Mouse (Mus musculus): ENCODE data around the gene Abcf1. TPM values are rescaled to one million over a fixed set of nuclear protein-coding genes. Genes with fewer than 3 reads are reported as not detected.

Gene Abcf1
- total RNA-seq, 2 experiments from 2014 or later = 74.4 to 165 TPM

DNA sequence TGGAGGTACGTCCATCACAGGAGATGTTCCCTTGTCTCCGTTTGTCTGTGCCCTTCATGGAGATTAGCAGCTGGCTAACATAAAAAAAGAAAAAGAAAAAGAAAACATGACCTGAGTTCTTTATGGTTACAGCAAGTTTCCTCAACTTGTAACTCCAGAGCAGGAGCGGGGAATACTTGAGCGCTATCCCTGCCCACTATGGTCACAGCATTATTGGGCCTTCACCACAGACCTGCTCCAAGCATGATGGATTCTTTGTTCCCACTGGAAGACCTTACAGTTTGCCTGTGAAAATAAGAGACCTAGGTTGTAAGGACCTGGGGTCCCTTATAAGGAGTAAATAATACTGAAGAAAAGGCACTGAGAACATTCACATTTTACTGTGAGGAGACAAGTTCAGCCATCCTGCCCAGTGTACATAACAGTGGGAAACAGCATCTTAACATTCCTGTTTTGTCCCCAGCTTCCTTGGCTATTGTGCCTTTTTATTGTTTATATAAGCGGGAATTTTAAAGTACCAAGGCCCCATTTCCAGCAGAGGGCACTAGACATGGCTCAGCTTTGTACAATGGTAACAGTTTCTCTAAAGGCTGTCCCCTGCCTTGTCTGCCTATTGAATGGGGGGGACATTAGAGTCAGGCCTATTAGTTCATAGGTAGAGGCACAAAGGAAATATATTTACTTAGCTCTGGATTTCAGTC, 48.5 kb downstream of the Abcf1 start:
- ATAC-seq (replicated peaks; ENCODE audit: poor library complexity, severe bottlenecking) = no peak

DNA sequence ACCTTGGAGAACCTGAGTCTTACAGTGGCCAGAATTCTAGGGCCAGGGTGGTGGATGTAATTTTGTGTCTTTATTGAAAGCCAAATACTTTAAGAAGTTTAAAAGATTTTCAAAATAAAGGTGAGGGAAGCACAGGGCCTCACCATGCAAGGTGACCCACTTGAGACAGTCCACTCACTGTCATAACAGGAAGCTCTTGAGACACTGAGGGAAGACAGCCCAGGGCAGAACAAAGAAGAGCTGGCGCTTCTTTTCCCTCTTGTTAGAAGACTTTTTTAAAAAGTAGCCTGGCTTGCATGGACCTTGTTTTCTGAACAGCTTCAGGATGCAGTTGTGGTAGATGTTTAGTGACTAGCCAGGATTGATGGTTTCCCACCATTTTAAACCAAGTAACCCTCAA, 49.2 kb downstream of the Abcf1 start:
- ATAC-seq (replicated peaks; ENCODE audit: poor library complexity, severe bottlenecking) = no peak

DNA sequence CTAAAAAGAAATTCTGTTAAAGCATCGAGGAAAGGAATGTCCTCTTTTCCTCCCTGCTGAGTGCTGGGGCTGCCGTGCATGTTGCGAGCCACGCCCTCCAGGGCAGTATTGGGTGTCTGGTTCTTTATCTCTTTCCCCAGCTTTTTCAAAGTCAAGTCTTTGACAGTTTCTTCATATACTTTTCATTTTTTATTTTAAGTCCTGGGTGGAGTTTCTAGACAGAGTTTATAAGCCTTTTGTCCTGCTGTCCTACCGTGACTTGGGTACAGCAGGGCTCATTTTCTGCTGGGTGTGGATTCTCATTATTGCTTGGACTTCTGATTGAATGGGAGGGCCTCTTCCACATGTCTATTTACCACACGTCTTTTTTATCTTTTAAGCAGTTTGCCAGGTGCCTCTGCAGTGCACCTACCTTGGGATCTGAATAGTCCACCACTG, 49.7 kb downstream of the Abcf1 start:
- no peak for ATAC-seq (replicated peaks; ENCODE audit: poor library complexity, severe bottlenecking)

DNA sequence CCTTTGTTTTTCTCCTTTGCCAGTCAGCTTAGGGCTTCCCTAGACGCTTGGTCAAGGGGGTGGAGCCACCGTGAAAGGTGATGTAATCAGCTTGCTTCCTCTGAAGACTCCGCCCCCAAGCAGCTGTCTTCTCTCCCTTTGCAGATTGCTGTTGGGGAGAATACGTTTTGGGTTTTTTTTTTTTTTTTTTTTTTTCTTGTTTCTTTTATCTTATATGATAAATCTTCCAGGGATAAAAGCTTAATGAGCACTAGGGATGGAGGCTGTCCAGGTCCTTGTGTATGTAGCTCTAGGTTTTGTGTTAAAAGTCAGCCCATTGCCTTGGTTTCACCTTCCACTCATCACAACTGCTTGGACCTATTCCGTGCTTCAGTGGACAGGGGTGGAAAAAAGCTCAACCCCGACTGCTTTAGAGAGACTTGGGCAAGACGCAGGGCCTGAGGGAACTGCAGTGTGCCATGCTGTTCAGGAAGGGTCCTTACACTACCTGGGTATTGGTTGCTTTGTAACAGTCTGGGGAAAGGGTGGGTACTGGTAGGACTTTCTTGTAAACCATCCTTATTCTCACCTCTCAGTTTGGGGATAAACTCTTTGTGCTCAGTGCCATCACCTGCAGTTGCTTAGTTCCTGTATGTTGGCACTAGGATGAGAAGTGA, 50.4 kb downstream of the Abcf1 start:
- peak; percentile 38 for ATAC-seq (replicated peaks; ENCODE audit: poor library complexity, severe bottlenecking)

DNA sequence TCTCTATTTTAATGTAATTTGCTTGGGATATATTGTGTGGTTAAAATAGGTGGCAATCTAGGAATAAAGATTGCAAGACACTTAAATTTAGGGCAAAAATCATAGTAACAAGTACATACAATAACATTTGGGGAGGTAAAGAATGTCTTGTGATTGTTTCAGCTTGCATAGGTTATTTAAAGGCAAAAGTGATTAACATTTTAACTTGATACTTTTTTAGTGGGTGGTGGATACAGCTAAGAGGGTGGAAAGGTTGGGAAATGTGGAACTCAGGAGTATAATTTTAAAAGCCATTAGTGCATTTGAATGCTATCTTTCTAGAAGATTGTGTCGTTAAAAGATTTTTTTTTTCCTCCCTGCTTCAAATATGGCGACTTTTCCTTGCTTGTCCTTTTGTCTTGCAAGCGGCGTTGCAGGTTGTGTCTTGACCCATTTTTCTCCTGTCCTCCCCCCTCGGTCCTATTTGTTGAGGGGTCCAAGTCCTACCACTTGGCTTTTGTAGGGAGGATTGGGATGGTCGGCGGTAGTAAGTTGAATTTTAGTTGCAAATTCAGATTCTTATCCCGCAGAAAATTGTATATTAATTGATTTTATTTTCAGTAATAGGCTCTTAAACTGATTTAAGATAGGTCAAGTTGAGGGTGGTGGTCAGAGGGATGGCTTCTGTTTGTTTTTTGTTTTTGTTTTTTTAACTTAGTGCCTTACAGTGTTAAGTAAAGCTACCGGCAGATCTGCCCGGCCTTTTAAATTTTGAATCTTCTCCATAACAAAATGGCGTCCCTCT, 51.1 kb downstream of the Abcf1 start:
- ATAC-seq (replicated peaks; ENCODE audit: poor library complexity, severe bottlenecking) = no peak

DNA sequence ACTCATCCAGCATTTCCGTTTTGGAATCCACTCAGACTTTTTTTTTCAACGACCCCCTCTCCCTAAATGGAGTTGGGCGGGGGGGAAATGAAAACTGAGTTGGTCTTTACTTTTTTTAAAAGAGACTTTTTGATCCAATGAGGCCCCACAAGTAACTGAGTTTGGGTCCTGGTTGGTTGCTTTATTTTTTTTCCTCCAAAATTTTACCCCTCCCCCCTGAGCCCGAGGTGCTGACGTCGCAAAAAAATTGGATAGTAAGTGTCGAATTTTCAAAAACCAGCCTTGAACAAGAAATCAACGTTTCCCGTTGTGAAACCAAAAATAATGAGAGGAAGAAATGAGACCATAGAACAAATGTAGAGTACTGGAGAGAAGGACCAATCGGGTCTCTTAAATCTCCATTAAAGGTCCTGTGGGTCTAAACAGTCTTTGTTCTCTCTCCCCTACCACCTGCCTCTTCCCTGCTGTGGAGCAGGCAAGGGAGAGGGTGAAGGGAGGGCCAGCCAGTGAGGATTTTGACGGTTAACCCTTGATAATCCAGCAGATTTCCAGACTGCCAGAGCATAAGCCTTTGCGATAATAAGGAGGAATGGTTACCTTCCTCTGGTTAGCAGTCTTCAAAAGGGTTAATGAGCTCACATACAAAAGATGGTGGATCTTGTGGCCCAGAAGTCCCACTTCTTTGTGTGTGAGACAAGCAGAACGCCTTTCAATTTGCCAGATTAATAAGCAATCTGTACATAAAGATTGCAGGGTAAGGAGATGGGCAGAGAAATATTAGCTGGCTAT, 51.9 kb downstream of the Abcf1 start:
- ATAC-seq (replicated peaks; ENCODE audit: poor library complexity, severe bottlenecking) = no peak

DNA sequence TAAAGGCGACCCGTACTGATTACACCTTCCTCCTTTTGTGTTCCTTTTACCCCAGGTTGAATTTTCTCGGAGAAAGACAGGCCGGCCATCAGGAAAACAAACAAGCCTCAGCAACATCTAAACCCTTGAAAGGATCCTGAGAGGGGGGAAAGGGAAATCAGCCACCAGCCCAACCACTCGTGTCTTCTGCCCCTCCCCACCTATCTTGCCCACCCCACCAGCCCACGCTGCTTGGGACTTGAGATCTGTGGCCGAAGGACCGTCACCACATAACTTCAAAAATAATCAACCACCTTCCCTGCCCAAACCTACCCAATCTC, 52.5 kb downstream of the Abcf1 start:
- ATAC-seq (replicated peaks; ENCODE audit: poor library complexity, severe bottlenecking) = peak; percentile 2; the same call in 1 of the 2 replicates

DNA sequence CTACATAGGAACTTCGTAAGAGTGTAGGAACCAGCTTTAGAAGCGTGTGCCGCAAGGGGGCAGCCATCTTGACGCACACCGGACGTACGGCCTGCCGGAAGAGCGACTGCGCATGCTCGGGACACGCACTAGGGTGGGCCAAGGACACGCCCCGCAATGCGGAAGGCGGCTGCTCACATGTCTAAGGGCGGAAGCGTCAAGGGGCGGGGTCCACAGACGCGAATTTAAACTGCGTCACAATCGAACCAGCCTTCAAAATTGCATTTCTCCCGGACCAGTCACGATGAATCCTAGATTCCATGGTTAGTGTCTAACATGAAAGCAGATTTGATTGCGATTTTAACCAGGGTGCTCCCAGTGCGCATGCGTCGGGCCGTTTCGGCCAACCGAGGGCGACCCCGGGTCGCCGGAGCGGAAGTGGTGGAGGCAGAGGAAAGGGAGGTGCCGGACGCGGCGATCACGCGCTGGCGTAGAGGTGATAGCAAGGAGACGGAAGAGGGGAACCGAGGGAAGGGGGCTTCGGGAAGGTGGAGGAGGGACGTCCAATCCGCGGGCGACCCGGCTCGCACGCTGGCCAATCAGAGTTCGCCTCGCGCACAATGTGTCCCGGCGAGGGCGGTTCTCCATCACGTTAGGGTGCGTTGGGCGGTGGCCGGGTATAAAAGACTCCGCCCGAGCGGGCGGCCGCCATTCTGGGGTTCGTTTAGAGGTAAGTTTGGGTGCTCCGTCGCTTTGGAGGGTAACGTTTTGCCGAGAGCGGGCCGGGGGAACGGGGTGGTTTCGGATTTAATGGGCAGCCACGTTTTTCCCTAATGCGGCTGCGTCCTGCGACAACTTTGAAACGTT, 53.0 kb downstream of the Abcf1 start, which contains the start of the genes Mrps18b and Ppp1r10:
TSS of gene Mrps18b (minus strand) at position 93 of the 846 bp plus-strand sequence.
TSS of gene Ppp1r10 (plus strand) at position 138 of the 846 bp plus-strand sequence.
- peak; percentile 80 for ATAC-seq (replicated peaks; ENCODE audit: poor library complexity, severe bottlenecking)

DNA sequence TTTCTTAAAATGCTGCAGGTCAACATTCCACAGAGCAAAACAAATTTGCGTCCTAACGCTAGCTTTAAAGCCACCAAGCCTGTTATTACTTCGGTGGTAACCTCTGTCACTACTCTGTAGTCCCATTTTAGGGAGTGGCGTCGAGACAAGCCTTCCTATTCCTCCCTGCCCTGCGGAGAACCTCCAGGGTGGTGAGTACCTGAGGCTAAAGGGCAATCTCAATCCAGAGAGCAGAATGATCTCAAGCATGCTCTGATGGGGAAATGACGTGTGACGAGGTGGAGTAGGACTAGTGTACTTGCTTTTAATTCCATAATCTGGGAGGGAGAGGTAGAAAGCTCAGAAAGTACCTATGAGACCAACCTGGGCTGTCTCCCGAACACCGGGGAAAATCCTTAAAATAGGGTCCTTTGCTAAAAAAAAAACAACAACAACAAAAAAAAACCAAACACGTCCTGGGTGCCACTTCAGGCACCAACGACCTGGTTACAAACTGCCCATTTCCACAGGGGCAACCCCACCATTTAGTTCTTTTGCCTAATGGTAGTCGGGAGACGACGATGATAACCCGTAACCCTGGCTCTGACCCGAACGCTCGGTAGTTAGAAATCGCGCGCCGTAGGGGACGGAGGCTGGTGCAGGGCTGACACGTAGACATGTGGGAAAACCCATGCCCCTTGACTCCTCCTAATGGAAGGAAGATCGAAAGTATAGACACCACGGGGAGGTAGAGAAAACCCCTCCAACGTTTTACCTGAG, 53.8 kb downstream of the Abcf1 start:
- no peak for ATAC-seq (replicated peaks; ENCODE audit: poor library complexity, severe bottlenecking)

DNA sequence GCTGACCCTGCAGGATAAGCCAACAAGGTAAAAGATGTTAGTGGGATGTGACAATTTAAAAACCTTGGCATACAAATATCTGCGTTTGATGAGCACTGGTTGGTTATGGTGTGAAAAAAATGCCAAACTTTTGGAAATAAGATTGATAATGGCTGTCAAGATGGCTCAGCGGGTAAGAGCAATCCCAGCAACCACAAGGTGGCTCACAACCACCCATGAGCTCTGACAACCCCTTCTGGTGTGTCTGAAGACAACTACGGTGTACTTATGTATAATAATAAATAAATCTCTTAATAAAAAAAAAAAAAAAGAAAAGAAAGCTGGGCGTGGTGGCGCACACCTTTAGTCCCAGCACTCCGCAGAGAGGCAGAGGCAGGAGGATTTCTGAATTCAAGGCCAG, 54.6 kb downstream of the Abcf1 start:
- no peak for ATAC-seq (replicated peaks; ENCODE audit: poor library complexity, severe bottlenecking)

DNA sequence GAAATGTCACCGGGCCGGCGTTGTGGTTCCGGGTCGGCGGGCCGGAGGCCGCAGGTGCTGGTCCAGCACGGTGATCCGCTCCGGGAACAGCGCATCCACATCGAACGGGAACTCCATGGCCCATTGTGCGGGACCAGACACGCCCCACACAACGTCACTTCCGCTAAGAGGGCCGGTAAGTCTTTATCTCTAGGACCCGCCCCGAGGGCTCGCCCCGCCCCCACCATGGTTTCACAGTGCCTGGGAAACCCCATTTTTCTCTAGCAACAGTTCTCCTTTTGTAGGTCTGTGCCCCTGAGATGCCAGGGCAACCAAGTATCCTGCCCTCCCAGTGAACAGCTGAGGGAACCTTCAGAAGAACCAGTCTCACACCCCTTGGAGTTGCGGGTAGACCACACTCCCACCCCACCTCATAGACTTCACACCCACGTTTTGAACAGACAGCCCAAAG, 59.6 kb downstream of the Abcf1 start, which contains the start of gene Atat1:
TSS of gene Atat1 (minus strand) at position 157 of the 451 bp plus-strand sequence.
- peak; percentile 93 for ATAC-seq (replicated peaks; ENCODE audit: poor library complexity, severe bottlenecking)

DNA sequence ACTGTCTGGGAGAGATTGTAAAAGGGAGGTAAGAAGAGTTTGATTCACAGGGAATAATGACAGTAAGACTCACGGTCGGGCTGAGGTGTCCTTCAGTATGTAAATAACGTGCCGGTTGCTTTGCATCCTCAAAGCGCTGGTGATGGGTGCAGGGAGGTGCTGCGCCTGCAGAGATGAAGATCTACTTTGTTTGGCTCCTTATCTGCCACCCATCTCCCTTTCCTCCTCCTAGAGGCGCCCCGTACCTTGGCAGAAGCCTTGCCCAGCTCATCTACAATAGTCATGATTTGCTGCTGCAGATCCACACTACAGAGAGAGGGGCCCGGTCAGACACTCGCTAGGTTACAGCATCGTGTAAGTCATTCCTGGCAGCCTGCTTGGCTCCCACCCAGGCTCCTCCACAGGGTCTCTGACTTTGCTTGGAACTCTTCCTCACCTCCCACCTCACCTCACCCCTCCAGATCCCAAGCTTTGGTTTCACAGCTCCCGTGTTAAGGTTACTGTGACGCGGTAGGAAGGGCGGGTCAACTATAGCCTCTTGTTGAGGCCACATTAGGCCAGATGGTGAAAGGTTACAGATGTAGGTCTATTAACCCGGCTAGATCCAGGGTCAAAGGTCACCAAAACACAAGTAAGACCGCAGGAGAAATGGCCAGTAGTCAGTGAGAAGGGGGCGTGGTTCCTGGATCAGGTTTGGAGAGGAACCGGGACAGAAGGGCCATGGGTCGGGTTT, 60.2 kb downstream of the Abcf1 start:
- ATAC-seq (replicated peaks; ENCODE audit: poor library complexity, severe bottlenecking) = peak; percentile 34

DNA sequence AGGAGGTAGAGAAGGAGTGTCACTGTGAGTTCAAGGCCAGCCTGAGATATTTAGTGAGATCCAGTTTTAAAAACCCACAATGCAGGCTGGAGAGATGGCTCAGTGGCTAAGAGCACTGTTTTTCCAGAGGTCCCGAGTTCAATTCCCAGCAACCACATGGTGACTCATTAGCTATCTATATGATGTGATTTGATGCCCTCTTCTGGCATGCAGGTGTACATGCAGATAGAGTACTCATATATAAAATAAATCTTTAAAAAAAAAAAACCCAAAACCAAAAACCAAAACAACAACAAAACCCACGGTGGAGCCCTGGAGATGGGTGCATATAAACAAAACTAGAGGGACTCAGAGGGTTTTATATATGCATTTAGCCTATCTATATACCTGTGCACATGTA, 62.0 kb downstream of the Abcf1 start:
- ATAC-seq (replicated peaks; ENCODE audit: poor library complexity, severe bottlenecking) = no peak

Other genes starting within 250 kb of the Abcf1 start
- 4.6 and 18.1 TPM in 2 replicates for gene Ier3, start 148.1 kb downstream of the Abcf1 start, total RNA-seq (2014; fragmentation: Nextera tagmentation)
- 44.3 and 53.7 TPM in 2 replicates for gene Ier3, start 148.1 kb downstream of the Abcf1 start, total RNA-seq (2017)
- gene Flot1, start 146.5 kb downstream of the Abcf1 start, total RNA-seq (2014; fragmentation: Nextera tagmentation) = 66.8 and 109 TPM in 2 replicates
- gene Flot1, start 146.5 kb downstream of the Abcf1 start, total RNA-seq (2017) = 58.3 and 63.6 TPM in 2 replicates
- gene Tubb5, start 131.5 kb downstream of the Abcf1 start, total RNA-seq (2014; fragmentation: Nextera tagmentation) = 640 and 699 TPM in 2 replicates
- 874 and 1,022 TPM in 2 replicates for gene Tubb5, start 131.5 kb downstream of the Abcf1 start, total RNA-seq (2017)
- gene Mdc1, start 128.2 kb downstream of the Abcf1 start, total RNA-seq (2014; fragmentation: Nextera tagmentation) = 103 and 159 TPM in 2 replicates
- gene Mdc1, start 128.2 kb downstream of the Abcf1 start, total RNA-seq (2017) = 23.7 and 28.6 TPM in 2 replicates
- 66.8 and 88.9 TPM in 2 replicates for gene Nrm, start 108.4 kb downstream of the Abcf1 start, total RNA-seq (2014; fragmentation: Nextera tagmentation)
- gene Nrm, start 108.4 kb downstream of the Abcf1 start, total RNA-seq (2017) = 41.5 and 46.0 TPM in 2 replicates
- gene Ppp1r18, start 104.2 kb downstream of the Abcf1 start, total RNA-seq (2014; fragmentation: Nextera tagmentation) = 56.9 and 60.9 TPM in 2 replicates
- 15.0 and 17.4 TPM in 2 replicates for gene Ppp1r18, start 104.2 kb downstream of the Abcf1 start, total RNA-seq (2017)
- gene Dhx16, start 89.9 kb downstream of the Abcf1 start, total RNA-seq (2014; fragmentation: Nextera tagmentation) = 79.2 and 111 TPM in 2 replicates
- gene Dhx16, start 89.9 kb downstream of the Abcf1 start, total RNA-seq (2017) = 44.3 and 57.8 TPM in 2 replicates
- gene 2310061I04Rik, start 72.3 kb downstream of the Abcf1 start, total RNA-seq (2014; fragmentation: Nextera tagmentation) = 97.8 and 112 TPM in 2 replicates
- 6.2 and 8.4 TPM in 2 replicates for gene 2310061I04Rik, start 72.3 kb downstream of the Abcf1 start, total RNA-seq (2017)
- gene Atat1, start 59.7 kb downstream of the Abcf1 start, total RNA-seq (2014; fragmentation: Nextera tagmentation) = 17.8 and 25.6 TPM in 2 replicates
- gene Atat1, start 59.7 kb downstream of the Abcf1 start, total RNA-seq (2017) = 5.4 and 8.0 TPM in 2 replicates
- 100 and 151 TPM in 2 replicates for gene Mrps18b, start 53.4 kb downstream of the Abcf1 start, total RNA-seq (2014; fragmentation: Nextera tagmentation)
- gene Mrps18b, start 53.4 kb downstream of the Abcf1 start, total RNA-seq (2017) = 62.6 and 72.8 TPM in 2 replicates
- gene Ppp1r10, start 53.3 kb downstream of the Abcf1 start, total RNA-seq (2014; fragmentation: Nextera tagmentation) = 78.2 and 83.9 TPM in 2 replicates
- 79.2 and 87.5 TPM in 2 replicates for gene Ppp1r10, start 53.3 kb downstream of the Abcf1 start, total RNA-seq (2017)
- gene Gnl1, start 10.1 kb upstream of the Abcf1 start, total RNA-seq (2014; fragmentation: Nextera tagmentation) = 21.5 and 21.7 TPM in 2 replicates
- gene Gnl1, start 10.1 kb upstream of the Abcf1 start, total RNA-seq (2017) = 18.3 and 20.9 TPM in 2 replicates
- gene Prr3, start 10.5 kb upstream of the Abcf1 start, total RNA-seq (2014; fragmentation: Nextera tagmentation) = 38.2 and 59.1 TPM in 2 replicates
- gene Prr3, start 10.5 kb upstream of the Abcf1 start, total RNA-seq (2017) = 15.0 and 16.4 TPM in 2 replicates
- 2.1 and 4.6 TPM in 2 replicates for gene H2-T24, start 50.8 kb upstream of the Abcf1 start, total RNA-seq (2014; fragmentation: Nextera tagmentation)
- gene H2-T24, start 50.8 kb upstream of the Abcf1 start, total RNA-seq (2017) = 7.8 and 8.8 TPM in 2 replicates
- 49.1 and 55.7 TPM in 2 replicates for gene H2-T23, start 63.1 kb upstream of the Abcf1 start, total RNA-seq (2014; fragmentation: Nextera tagmentation)
- gene H2-T23, start 63.1 kb upstream of the Abcf1 start, total RNA-seq (2017) = 48.6 and 62.5 TPM in 2 replicates
- gene H2-T22, start 73.0 kb upstream of the Abcf1 start, total RNA-seq (2014; fragmentation: Nextera tagmentation) = 34.5 and 35.7 TPM in 2 replicates
- 39.2 and 39.4 TPM in 2 replicates for gene H2-T22, start 73.0 kb upstream of the Abcf1 start, total RNA-seq (2017)
- not detected in 2 replicates for gene Gm6034, start 73.2 kb upstream of the Abcf1 start, total RNA-seq (2014; fragmentation: Nextera tagmentation)
- gene Gm6034, start 73.2 kb upstream of the Abcf1 start, total RNA-seq (2017) = not detected in 2 replicates
- gene Gm11127, start 88.6 kb upstream of the Abcf1 start, total RNA-seq (2014; fragmentation: Nextera tagmentation) = not detected in 2 replicates
- gene Gm11127, start 88.6 kb upstream of the Abcf1 start, total RNA-seq (2017) = not detected in 2 replicates
- 0.58 TPM in 1 of 2 replicates, not detected in the other for gene Gm19684, start 151.9 kb upstream of the Abcf1 start, total RNA-seq (2014; fragmentation: Nextera tagmentation)
- not detected in 2 replicates for gene Gm19684, start 151.9 kb upstream of the Abcf1 start, total RNA-seq (2017)
- not detected in 2 replicates for gene Gm7030, start 159.7 kb upstream of the Abcf1 start, total RNA-seq (2014; fragmentation: Nextera tagmentation)
- not detected in 2 replicates for gene Gm7030, start 159.7 kb upstream of the Abcf1 start, total RNA-seq (2017)
- gene Gm8909, start 198.8 kb upstream of the Abcf1 start, total RNA-seq (2014; fragmentation: Nextera tagmentation) = not detected in 2 replicates
- gene Gm8909, start 198.8 kb upstream of the Abcf1 start, total RNA-seq (2017) = not detected in 2 replicates
- not detected in 2 replicates for gene H2-T3, start 220.5 kb upstream of the Abcf1 start, total RNA-seq (2014; fragmentation: Nextera tagmentation)
- not detected in 2 replicates for gene H2-T3, start 220.5 kb upstream of the Abcf1 start, total RNA-seq (2017)

All from granulocyte monocyte progenitor cell, adult 5-6 weeks (primary cell).